Mouse (Mus musculus): ENCODE data around the gene Gm39566. TPM values are rescaled to one million over a fixed set of nuclear protein-coding genes. Genes with fewer than 3 reads are reported as not detected.

Gm39566 gene
- polyA plus RNA-seq, 1 experiment, result 0.02 TPM

GRCm38 (mm10) chr11:69850754-69851153 lies 35.7 kb upstream of the Gm39566 start:
- peaks cover 3% of the 10 kb centered on the region; the same call in 1 of the 2 replicates for H3K4me1 ChIP-seq (ENCODE audit: control insufficient read depth, insufficient read depth, low read length)
- TF ChIP-seq CTCF (conservative IDR thresholded peaks at IDR 0.05; ENCODE audit: insufficient read depth, insufficient read length, low read depth, low read length) (no peak), POLR2A (IDR thresholded peaks at IDR 0.05; ENCODE audit: low read depth, low read length) (no peak)
- no peaks in the 10 kb centered on the region for H3K27me3 ChIP-seq (replicated peaks; ENCODE audit: control insufficient read depth, insufficient read depth, low read length)
- 77% methylated on average over 8 of the region's 8 CpGs for WGBS
- H3K4me3 ChIP-seq (ENCODE audit: insufficient read depth, low read depth, low read length), result no peak overlapping the region
- DNase-seq, result no peak
- no peaks in the 10 kb centered on the region for H3K36me3 ChIP-seq (ENCODE audit: control insufficient read depth, insufficient read depth, low read length)
- no peak overlapping the region for H3K27ac ChIP-seq (ENCODE audit: insufficient read depth, low read depth, low read length)

GRCm38 (mm10) chr11:69849884-69850283 lies 34.8 kb upstream of the Gm39566 start:
- H3K27ac ChIP-seq (ENCODE audit: insufficient read depth, low read depth, low read length), result no peak overlapping the region
- 90% methylated on average over 15 of the region's 15 CpGs for WGBS
- DNase-seq, result no peak
- no peaks in the 10 kb centered on the region for H3K36me3 ChIP-seq (ENCODE audit: control insufficient read depth, insufficient read depth, low read length)
- H3K4me3 ChIP-seq (ENCODE audit: insufficient read depth, low read depth, low read length), result no peak overlapping the region
- TF ChIP-seq POLR2A (IDR thresholded peaks at IDR 0.05; ENCODE audit: low read depth, low read length) (no peak), CTCF (conservative IDR thresholded peaks at IDR 0.05; ENCODE audit: insufficient read depth, insufficient read length, low read depth, low read length) (no peak)
- peaks cover 8% of the 10 kb centered on the region; the same call in 1 of the 2 replicates for H3K4me1 ChIP-seq (ENCODE audit: control insufficient read depth, insufficient read depth, low read length)
- no peaks in the 10 kb centered on the region for H3K27me3 ChIP-seq (replicated peaks; ENCODE audit: control insufficient read depth, insufficient read depth, low read length)

GRCm38 (mm10) chr11:69849128-69849527 lies 34.0 kb upstream of the Gm39566 start:
- WGBS, result 78% methylated on average over 9 of the region's 9 CpGs
- Histone ChIP-seq H3K27ac (ENCODE audit: insufficient read depth, low read depth, low read length) (no peak overlapping the region), H3K4me3 (ENCODE audit: insufficient read depth, low read depth, low read length) (no peak overlapping the region), H3K36me3 (ENCODE audit: control insufficient read depth, insufficient read depth, low read length) (no peaks in the 10 kb centered on the region), H3K27me3 (replicated peaks; ENCODE audit: control insufficient read depth, insufficient read depth, low read length) (no peaks in the 10 kb centered on the region), H3K4me1 (ENCODE audit: control insufficient read depth, insufficient read depth, low read length) (peaks cover 8% of the 10 kb centered on the region; the same call in 1 of the 2 replicates)
- TF ChIP-seq POLR2A (IDR thresholded peaks at IDR 0.05; ENCODE audit: low read depth, low read length) (no peak), CTCF (conservative IDR thresholded peaks at IDR 0.05; ENCODE audit: insufficient read depth, insufficient read length, low read depth, low read length) (no peak)
- peak; percentile 23 for DNase-seq

- H3K27me3 ChIP-seq (replicated peaks; ENCODE audit: control insufficient read depth, insufficient read depth, low read length), result no peaks in the 10 kb centered on the region
- no peak overlapping the region for H3K4me3 ChIP-seq (ENCODE audit: insufficient read depth, low read depth, low read length)
- no peaks in the 10 kb centered on the region for H3K36me3 ChIP-seq (ENCODE audit: control insufficient read depth, insufficient read depth, low read length)
- 98% methylated on average over 6 of the region's 6 CpGs for WGBS
- TF ChIP-seq POLR2A (IDR thresholded peaks at IDR 0.05; ENCODE audit: low read depth, low read length) (no peak), CTCF (conservative IDR thresholded peaks at IDR 0.05; ENCODE audit: insufficient read depth, insufficient read length, low read depth, low read length) (no peak)
- H3K27ac ChIP-seq (ENCODE audit: insufficient read depth, low read depth, low read length), result no peak overlapping the region
- no peak for DNase-seq
- H3K4me1 ChIP-seq (ENCODE audit: control insufficient read depth, insufficient read depth, low read length), result peaks cover 8% of the 10 kb centered on the region; the same call in 1 of the 2 replicates
These were observed 32.9 kb upstream of the Gm39566 start for GRCm38 (mm10) chr11:69848021-69848420.

GRCm38 (mm10) chr11:69846738-69847688 lies 31.9 kb upstream of the Gm39566 start:
- TF ChIP-seq POLR2A (IDR thresholded peaks at IDR 0.05; ENCODE audit: low read depth, low read length) (no peak), CTCF (conservative IDR thresholded peaks at IDR 0.05; ENCODE audit: insufficient read depth, insufficient read length, low read depth, low read length) (no peak)
- Histone ChIP-seq H3K27ac (ENCODE audit: insufficient read depth, low read depth, low read length) (peak overlapping the region; percentile 37), H3K4me3 (ENCODE audit: insufficient read depth, low read depth, low read length) (peak overlapping the region; percentile 65), H3K4me1 (ENCODE audit: control insufficient read depth, insufficient read depth, low read length) (peaks cover 8% of the 10 kb centered on the region; the same call in 1 of the 2 replicates), H3K36me3 (ENCODE audit: control insufficient read depth, insufficient read depth, low read length) (no peaks in the 10 kb centered on the region), H3K27me3 (replicated peaks; ENCODE audit: control insufficient read depth, insufficient read depth, low read length) (no peaks in the 10 kb centered on the region)
- DNase-seq, result peak; percentile 32
- 12% methylated on average over 37 of the region's 37 CpGs for WGBS

GRCm38 (mm10) chr11:69846198-69846680 lies 31.1 kb upstream of the Gm39566 start, which contains the start of gene Plscr3:
TSS of gene Plscr3 (plus strand) at chr11:69846376.
- under 1% methylated on average over 37 of the region's 38 CpGs for WGBS
- no peaks in the 10 kb centered on the region for H3K27me3 ChIP-seq (replicated peaks; ENCODE audit: control insufficient read depth, insufficient read depth, low read length)
- DNase-seq, result peak; percentile 97
- no peaks in the 10 kb centered on the region for H3K36me3 ChIP-seq (ENCODE audit: control insufficient read depth, insufficient read depth, low read length)
- peak within 1 kb of the TSS; percentile 92 for H3K27ac ChIP-seq (ENCODE audit: insufficient read depth, low read depth, low read length)
- TF ChIP-seq POLR2A (IDR thresholded peaks at IDR 0.05; ENCODE audit: low read depth, low read length), result peak; percentile 67
- TF ChIP-seq CTCF (conservative IDR thresholded peaks at IDR 0.05; ENCODE audit: insufficient read depth, insufficient read length, low read depth, low read length), result no peak
- H3K4me3 ChIP-seq (ENCODE audit: insufficient read depth, low read depth, low read length), result peak within 1 kb of the TSS; percentile 65
- H3K4me1 ChIP-seq (ENCODE audit: control insufficient read depth, insufficient read depth, low read length), result peaks cover 8% of the 10 kb centered on the region; the same call in 1 of the 2 replicates

- Histone ChIP-seq H3K36me3 (ENCODE audit: control insufficient read depth, insufficient read depth, low read length) (no peaks in the 10 kb centered on the region), H3K27ac (ENCODE audit: insufficient read depth, low read depth, low read length) (peak overlapping the region; percentile 90), H3K4me1 (ENCODE audit: control insufficient read depth, insufficient read depth, low read length) (peaks cover 6% of the 10 kb centered on the region), H3K27me3 (replicated peaks; ENCODE audit: control insufficient read depth, insufficient read depth, low read length) (no peaks in the 10 kb centered on the region), H3K4me3 (ENCODE audit: insufficient read depth, low read depth, low read length) (peak overlapping the region; percentile 91)
- no peak for DNase-seq
- WGBS, result under 1% methylated on average over 7 of the region's 7 CpGs
- TF ChIP-seq POLR2A (IDR thresholded peaks at IDR 0.05; ENCODE audit: low read depth, low read length) (no peak), CTCF (conservative IDR thresholded peaks at IDR 0.05; ENCODE audit: insufficient read depth, insufficient read length, low read depth, low read length) (no peak)
These were observed 23.6 kb upstream of the Gm39566 start for GRCm38 (mm10) chr11:69838714-69839104.
